Mouse (Mus musculus) activated CD4-positive, CD25-positive, alpha-beta regulatory T cell, adult 9 weeks (primary cell): ENCODE results near the gene Gm13871. TPM values are rescaled to one million over a fixed set of nuclear protein-coding genes. Genes with fewer than 3 reads are reported as not detected.

ENCODE experiments used
- polyA plus RNA-seq: library from polyadenylated mRNA; unstranded; fragments of 100-300 nt; shearing (Covaris generic); gene quantifications from one replicate; pipeline ENCODE4 v1.2.1, GENCODE M21; 2017

Gm13871 gene
- polyA plus RNA-seq = not detected

DNA sequence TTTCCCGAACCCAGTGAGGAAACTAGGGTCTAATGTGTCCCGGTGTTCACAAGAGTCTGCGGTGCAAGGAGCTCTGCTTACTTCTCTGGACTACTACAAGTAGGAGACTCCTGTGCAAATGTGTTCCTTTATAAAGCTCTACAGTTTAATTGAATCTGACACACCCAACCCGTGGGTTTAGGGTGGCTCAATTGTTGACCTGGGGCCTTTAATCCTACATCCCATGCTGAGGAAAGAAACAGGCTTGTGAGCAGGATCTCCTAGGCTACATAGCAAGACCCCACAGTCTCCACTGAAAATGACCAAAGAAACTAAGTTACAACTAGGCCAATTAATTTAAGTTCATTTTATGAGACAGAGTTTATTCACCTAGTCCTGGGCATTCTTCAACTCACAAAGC is at the start of gene Gm13871:
Gm13871 (minus strand) TSS at position 101 of the 400 bp plus-strand sequence.

DNA sequence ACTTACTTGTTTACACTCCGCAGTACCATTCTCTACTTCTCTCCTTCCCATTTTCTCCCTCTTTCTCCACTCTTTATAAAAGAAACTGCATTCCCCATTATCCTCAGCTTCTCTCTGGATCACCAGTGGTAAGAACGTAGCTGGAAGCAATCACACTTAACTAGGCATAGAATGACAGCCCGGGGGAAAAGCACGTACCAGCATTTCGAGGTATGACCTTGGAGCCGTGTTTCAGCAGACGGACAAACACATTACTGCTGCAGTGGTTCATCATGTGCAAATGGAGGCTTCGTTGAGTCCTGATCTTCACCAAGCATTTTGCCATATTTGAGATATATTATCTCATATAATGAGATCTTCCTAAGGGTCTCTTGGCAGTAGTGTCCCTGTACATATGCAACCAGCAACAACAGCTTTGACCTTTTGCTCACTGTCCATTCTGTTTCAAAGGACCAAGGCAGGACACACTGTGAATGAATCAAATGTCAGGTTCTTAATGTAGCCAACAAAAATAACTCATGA is 44.7 kb upstream of the Gm13871 start, which contains the start of gene 2310002L09Rik:
2310002L09Rik (minus strand) TSS at position 472 of the 522 bp plus-strand sequence.

DNA sequence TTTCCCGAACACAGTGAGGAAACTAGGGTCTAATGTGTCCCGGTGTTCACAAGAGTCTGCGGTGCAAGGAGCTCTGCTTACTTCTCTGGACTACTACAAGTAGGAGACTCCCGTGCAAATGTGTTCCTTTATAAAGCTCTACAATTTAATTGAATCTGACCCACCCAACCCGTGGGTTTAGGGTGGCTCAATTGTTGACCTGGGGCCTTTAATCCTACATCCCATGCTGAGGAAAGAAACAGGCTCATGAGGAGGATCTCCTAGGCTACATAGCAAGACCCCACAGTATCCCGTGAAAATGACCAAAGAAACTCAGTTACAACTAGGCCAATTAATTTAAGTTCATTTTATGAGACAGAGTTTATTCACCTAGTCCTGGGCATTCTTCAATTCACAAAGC is 14.9 kb upstream of the Gm13871 start, which contains the start of gene Gm11756:
Gm11756 (minus strand) TSS at position 101 of the 400 bp plus-strand sequence.

DNA sequence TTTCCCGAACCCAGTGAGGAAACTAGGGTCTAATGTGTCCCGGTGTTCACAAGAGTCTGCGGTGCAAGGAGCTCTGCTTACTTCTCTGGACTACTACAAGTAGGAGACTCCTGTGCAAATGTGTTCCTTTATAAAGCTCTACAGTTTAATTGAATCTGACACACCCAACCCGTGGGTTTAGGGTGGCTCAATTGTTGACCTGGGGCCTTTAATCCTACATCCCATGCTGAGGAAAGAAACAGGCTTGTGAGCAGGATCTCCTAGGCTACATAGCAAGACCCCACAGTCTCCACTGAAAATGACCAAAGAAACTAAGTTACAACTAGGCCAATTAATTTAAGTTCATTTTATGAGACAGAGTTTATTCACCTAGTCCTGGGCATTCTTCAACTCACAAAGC is 14.7 kb downstream of the Gm13871 start, which contains the start of gene Gm11757:
Gm11757 (minus strand) TSS at position 101 of the 400 bp plus-strand sequence.

DNA sequence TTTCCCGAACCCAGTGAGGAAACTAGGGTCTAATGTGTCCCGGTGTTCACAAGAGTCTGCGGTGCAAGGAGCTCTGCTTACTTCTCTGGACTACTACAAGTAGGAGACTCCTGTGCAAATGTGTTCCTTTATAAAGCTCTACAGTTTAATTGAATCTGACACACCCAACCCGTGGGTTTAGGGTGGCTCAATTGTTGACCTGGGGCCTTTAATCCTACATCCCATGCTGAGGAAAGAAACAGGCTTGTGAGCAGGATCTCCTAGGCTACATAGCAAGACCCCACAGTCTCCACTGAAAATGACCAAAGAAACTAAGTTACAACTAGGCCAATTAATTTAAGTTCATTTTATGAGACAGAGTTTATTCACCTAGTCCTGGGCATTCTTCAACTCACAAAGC is 29.6 kb downstream of the Gm13871 start, which contains the start of gene Gm11758:
Gm11758 (minus strand) TSS at position 101 of the 400 bp plus-strand sequence.

Other genes starting within 250 kb of the Gm13871 start
- not detected for gene Gm11239, start 237.6 kb downstream of the Gm13871 start, polyA plus RNA-seq
- not detected for gene Gm428, start 222.4 kb downstream of the Gm13871 start, polyA plus RNA-seq
- not detected for gene Rasef, start 115.0 kb downstream of the Gm13871 start, polyA plus RNA-seq
- gene Gm11758, start 29.7 kb downstream of the Gm13871 start, polyA plus RNA-seq = not detected
- gene Gm11757, start 14.8 kb downstream of the Gm13871 start, polyA plus RNA-seq = not detected
- gene Gm11756, start 14.8 kb upstream of the Gm13871 start, polyA plus RNA-seq = not detected
- gene 2310002L09Rik, start 44.9 kb upstream of the Gm13871 start, polyA plus RNA-seq = not detected
- gene Frmd3, start 107.5 kb upstream of the Gm13871 start, polyA plus RNA-seq = not detected